ENCODE assay signal across 10 mouse cellular contexts in the genomic region with DNA sequence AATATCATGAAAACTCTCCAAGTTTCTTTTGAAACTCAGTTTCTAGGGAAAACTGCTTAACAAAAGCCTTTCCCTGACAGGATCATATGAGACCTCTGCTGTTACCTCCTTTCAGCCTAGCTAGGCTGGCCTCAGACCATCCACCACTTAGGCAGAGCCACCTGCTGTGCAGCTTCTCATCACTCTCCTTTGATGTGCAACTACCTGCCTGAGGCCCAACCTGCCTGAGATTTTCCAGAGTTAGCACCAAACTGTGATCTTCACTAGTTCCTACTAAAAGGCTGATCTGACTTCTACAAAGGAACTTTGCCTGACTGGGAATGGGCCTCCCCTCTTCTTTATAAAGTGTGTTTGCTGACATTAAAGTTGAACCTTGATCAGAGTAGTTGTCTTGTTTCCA. TPM values are rescaled to one million over a fixed set of nuclear protein-coding genes. Genes with fewer than 3 reads are reported as not detected.
"Had no signal": no experiment of that assay in that cellular context is flagged by ENCODE, and none has a peak within 500 bp of the region (broad histone marks: within the 10 kb centered on the region; RNA-seq: fewer than 3 reads in every experiment).

No protein-coding gene starts in this region.

RNA-seq across cellular contexts. Expression of a gene that starts 31.3 kb away (rescaled TPM):
- total RNA-seq: left cerebral cortex, postnatal 14 days; left cerebral cortex, postnatal 25 days; left cerebral cortex, postnatal 36 days; left cerebral cortex, postnatal 4 days; liver, adult 2 months; megakaryocyte progenitor cell, adult 5-6 weeks; megakaryocyte, adult 5-6 weeks; megakaryocyte-erythroid progenitor cell, adult 5-6 weeks; midbrain, postnatal 0 days; monocyte, adult 5-6 weeks had no signal

RNA-seq across cellular contexts. Expression of a gene that starts 49.5 kb away (rescaled TPM):
- total RNA-seq: left cerebral cortex, postnatal 14 days; left cerebral cortex, postnatal 25 days; left cerebral cortex, postnatal 36 days; left cerebral cortex, postnatal 4 days; liver, adult 2 months; megakaryocyte progenitor cell, adult 5-6 weeks; megakaryocyte, adult 5-6 weeks; megakaryocyte-erythroid progenitor cell, adult 5-6 weeks; midbrain, postnatal 0 days; monocyte, adult 5-6 weeks had no signal
